Mouse (Mus musculus) retina, adult 2 months (tissue): ENCODE data around the gene Gm42791.

Experiments
- DNase-seq: peaks from one replicate; pipeline ENCODE4 v3.0.0-alpha.2; 2012; ENCODE audit warnings: low read depth, low spot score

Gm42791 gene

DNA sequence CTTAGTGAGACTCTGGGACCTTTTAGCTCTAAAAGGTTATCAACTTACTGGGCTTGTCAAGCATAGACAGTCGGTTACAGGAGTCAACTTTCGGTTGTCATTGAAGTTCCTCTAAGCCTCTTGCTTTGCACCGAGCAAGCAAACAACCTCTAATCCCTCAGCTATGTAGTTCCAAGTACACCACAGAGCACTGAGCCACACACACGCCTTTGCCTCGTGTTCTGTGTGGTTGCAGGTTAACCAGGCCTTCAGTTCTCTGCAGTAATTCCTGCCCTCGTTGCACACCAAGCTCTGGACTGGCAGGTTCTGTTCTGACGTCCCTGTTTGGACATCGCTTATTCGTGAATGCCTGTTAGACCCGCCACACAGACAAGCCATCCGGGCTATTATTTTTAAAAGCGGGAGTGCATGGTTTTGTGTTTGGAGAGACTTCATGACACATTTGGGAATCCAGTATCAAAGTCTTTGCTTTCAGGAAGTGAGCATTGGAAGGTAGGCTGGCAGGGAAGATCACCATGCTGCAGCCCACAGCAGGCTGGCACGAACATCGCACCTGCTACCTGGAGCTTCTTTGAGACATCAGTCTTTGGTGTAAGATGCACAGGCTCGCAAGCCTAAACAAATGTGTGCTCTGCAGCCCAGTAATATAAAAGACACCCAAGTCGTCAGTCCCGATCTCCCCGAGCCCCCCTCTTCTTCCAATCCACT, 16.3 kb downstream of the Gm42791 start:
- DNase-seq, result no peak

DNA sequence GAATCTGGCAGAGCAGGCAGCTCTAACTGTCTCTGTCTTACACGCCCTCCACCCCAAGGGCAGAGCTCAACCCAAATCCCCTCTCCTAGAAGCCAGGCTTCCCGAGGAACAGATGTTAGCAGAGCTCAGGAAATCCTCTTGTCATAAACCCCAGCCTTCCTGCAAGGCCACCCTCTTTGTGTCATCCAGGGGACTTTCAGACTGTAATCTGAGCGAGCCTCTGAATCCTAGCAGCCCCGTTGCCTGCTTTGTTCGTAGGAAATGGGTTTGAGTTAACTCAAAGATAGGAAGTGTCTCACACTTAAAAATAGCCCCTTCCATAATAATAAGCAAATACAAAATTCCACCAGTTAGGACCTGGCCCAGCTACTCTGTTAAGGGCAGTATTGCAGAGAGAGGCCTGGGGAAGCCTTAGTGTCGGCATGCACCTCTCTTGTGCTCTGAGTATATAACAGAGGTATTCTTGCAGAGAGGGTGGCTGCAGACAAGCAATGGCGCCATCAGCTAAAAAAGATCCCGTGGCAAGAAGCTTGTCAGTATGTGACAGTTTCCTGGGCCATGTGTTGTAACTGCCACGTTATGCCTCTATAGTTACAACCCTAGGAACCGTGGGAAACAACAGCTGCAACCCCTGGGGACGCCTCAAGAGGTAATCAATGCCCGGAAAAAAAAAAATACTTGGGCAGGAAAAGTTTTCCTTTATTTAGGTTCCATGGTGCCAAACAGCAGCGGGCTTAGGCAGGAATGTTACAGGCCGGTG, 17.1 kb downstream of the Gm42791 start:
- peak; percentile 71 for DNase-seq

- DNase-seq, result no peak
These were observed 18.1 kb downstream of the Gm42791 start for GRCm38 (mm10) chr5:148976876-148977275.

DNA sequence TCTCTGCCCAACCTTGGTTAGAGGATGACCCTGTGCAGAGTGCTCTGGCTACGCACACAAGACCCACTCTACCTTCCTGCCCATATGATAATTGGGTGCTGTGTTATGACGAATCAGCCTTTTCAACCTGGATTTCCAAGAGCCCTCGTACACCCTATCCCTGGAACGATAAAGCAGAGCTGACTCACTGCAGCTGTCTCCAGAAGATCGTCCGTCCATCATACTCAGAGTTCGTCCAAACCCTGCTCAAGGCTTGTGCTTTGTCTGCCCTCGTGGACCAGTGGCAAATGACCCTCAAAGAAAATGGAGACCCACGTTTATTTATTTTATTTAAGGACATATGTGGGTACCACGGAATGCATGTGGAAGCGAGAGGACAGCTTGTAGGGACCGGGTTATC, 19.9 kb downstream of the Gm42791 start:
- DNase-seq, result no peak

GRCm38 (mm10) chr5:148973019-148973668, 21.8 kb downstream of the Gm42791 start:
- no peak for DNase-seq

- DNase-seq, result no peak
These were observed 22.8 kb downstream of the Gm42791 start for GRCm38 (mm10) chr5:148972167-148972566.

DNA sequence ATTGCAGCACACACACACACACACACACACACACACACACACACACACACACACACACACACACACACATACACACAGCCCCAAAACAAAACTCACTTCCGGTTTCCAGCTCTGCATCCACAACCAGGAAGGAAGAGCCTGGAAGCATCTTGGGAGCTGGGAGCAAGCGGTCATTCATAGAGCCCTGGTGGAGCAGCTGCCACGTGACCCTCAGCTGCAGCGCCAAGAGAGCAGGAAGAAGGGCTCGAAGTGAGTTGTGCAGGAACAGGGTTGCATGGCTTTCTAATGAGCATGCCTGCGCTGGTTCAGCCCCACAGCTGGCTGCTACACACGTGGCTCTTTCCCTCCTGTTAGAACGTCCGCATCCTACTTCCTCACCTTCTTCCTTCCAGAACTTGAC, 25.3 kb downstream of the Gm42791 start:
- no peak for DNase-seq

- DNase-seq, result no peak
These were observed 25.9 kb downstream of the Gm42791 start for GRCm38 (mm10) chr5:148968958-148969576.

GRCm38 (mm10) chr5:148968179-148968578, 26.8 kb downstream of the Gm42791 start:
- DNase-seq, result no peak

DNA sequence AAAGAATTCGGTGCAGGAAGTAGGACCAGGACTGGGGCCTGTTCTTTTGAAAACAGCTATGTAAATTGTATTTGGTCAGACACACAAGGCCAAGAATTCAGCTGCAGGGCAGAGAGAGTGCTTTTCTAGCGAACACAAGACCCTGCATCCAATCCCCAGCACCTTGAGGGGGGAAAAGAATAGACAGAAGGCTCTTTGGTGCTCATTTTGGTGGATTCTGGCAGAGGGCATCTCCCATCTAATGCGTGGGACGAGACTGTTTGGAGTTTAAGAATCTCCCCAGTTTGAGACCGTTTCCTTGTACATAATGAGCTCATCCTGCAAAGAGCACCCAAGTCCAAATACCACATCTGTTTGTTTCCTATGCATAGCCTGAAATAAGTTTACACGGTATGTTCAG, 28.6 kb downstream of the Gm42791 start:
- no peak for DNase-seq

DNA sequence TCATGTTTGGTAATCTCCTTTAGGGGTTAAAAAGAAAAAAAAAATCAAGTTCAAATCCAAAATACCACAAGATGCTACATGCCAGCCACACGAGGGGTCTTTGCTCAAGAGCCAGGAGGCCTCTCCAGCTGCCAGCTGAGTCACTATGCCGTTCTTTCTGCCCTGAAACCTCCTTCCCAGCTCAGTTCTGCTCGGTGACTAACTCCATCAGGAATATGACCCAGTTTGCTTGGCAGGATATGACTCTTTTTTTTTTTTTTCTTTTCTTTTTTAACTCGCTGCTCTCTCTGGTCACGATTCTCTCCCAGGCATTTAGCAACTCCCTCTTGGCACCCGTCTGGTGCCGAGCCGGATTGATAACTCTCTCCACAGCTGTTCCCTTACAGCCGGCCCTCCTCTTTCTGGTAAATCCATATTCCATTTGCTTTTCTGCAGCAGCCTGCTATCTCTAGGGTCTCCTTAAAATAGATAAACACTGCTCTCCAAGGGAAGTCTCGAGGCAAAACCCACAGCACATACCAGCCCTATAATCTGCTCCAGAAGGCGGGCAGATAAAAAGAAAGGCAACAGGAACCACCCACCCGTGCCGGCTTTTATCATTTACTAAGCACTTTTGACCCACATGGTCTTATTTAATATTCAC, 29.1 kb downstream of the Gm42791 start:
- DNase-seq, result no peak

DNA sequence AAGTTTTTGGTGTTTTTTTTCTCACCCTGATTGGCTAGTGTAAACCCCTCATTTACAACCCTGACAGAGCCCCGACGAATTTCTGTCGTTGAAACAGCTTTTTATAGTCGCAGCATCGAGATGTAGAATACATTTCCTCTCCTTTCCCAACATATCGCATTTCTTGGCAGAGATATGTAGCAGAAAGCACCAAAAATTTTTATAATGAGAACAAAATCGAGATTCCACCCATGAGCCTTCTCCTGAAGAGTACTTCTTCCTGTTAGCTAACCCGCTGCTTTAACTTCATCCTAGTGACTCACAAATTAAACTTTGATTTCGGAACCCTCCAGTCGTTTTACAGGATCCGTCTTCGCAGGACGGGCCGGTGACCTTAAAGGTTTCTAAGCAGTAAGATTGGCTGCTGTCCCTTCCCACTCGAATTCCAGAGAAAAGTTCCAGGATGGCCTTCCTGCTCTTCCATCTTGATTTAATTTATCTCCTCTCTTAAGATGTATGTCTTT, 29.8 kb downstream of the Gm42791 start:
- DNase-seq, result no peak

- no peak for DNase-seq
These were observed 30.7 kb downstream of the Gm42791 start for GRCm38 (mm10) chr5:148964251-148964650.

- DNase-seq, result no peak
These were observed 34.7 kb downstream of the Gm42791 start for GRCm38 (mm10) chr5:148960211-148960610.

DNA sequence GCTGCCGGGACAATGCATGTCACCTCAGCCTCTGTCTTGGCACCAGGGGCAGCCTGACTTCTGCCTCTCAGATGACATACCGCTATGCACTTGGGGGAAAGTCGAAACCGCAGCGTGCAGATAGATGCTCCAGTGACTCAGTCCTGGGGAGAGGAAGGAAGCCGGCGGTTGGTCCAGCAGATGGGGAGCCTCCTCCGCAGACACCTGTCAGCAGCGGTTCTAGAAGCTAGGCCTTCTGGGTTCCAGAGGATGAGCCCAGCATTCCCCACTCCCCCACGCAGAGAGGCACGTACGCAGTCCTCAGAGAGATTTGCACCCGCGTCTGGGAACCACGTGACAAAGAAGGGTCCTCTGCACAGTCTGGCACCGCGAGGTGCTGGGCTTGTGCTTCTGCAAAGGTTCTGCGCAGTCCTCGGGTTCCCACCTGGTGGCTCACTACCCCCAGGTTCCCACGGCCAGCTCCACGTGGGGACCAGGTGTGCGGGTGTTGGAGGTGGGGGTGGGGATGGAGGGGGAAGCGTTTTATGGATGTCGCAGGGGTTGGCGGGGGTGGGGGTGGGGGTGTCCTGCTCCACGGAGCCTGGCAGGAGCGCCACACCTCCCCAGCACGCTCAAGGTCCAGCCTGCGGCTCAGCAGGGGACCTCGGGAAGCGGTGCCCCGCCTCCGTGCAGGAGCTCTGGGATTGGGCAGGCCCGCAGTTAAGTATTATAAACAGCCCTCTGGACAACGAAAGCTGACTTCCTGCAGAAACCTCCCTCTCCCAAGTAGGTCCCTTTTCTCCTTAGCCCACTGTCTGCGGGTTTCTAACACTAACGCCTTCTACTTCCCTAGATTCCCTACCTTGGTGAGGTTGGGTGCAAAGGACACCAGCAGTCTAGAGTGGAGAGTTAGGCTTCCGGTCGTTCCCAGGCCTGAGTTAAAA, 35.6 kb downstream of the Gm42791 start:
- no peak for DNase-seq

- DNase-seq, result no peak
These were observed 36.6 kb downstream of the Gm42791 start for GRCm38 (mm10) chr5:148958355-148958754.

DNA sequence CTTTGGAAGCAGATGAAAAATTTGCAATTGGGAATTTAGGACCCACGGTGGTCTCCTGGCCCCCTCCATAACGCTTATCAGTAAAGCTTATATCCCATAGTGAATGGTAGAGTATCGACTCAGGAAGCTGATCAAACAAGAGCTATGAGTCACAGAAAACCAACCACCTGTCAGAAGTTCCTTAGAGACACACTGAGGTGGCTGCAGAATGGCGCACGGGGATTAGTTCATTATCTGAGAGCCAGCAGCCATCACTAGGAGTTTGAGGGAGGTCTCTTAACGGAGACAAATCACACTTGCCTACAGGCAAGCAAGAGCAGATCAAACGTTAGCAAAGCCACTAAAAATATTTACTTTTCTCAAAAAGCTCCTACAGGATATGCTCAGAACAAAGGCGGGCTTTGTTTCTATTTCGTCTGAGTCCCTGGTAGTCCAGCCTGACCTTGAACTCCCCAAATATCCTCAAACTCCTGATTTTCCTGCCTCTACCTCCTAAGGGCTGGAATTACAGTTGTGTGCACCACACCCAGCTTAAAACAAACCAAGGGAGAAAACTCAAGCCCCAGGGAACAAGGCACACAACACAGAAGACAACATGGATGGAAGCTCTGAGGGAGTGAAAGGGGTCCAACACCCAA, 37.9 kb downstream of the Gm42791 start:
- no peak for DNase-seq

GRCm38 (mm10) chr5:148956091-148956490, 38.9 kb downstream of the Gm42791 start:
- DNase-seq, result no peak

DNA sequence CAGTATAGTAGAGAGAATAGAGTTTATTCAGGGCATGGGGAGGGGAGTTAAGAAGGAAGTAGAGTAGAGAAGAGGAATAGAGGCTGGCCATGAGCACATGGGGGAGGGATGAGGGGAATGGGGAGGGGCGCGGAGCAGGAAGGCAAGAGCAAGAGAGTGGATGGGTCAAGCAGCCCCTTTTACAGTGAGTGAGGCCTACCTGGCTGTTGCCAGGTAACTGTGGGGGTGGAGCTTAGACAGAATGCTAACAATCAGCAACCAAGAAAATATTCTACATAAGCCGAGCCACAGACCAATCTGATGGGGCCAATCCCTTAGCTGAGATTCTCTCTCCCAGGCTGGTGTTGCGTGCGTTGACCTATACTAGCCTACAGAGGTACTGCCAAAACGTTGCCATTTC, 39.4 kb downstream of the Gm42791 start:
- no peak for DNase-seq
